Mouse (Mus musculus): ENCODE measurements around the gene Col25a1.

Gene Col25a1

GRCm38 (mm10) chr3:130443842-130444627, 312.7 kb downstream of the Col25a1 start:
- no peak for DNase-seq (ENCODE audit: low read depth, low spot score)

DNA sequence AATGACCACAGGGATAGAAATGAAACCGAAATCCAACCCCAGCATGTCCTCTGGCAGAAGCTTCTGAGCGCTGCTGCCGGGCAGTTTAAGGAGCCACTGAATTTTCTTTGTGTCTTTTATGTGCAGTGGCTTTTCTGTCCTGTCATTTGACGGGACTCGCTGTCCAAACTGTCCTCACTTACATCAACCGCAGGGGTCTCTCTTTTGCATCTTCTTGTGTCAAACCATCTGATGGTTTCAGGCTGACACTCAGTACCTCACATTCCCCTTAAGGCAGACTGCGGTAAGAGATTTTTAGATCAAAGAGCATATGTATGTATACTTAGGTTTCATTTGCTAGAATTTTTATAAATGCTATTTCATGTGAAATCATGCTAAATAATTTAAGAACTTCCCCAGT, 318.6 kb downstream of the Col25a1 start:
- no peak for DNase-seq (ENCODE audit: low read depth, low spot score)

DNA sequence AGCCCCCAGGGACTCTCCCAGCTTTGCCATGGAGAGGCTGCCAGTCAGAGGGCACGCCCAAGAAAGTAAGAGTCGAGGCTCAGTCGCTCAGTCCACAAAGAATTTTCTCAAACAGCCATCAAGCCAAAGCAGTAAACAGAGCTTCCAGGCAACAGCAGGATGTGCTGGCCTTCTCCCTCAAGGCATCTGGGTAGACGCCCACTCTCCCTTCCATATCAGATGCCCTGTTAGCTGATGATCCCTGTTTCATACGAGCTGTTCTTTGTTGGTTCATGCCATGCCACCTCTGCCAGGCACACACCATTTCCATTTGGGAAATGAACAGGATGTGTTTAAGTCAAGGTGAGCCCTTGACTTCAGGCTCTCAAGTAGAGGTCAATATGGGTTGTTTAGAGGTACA, 334.1 kb downstream of the Col25a1 start:
- no peak for DNase-seq (ENCODE audit: low read depth, low spot score)

DNA sequence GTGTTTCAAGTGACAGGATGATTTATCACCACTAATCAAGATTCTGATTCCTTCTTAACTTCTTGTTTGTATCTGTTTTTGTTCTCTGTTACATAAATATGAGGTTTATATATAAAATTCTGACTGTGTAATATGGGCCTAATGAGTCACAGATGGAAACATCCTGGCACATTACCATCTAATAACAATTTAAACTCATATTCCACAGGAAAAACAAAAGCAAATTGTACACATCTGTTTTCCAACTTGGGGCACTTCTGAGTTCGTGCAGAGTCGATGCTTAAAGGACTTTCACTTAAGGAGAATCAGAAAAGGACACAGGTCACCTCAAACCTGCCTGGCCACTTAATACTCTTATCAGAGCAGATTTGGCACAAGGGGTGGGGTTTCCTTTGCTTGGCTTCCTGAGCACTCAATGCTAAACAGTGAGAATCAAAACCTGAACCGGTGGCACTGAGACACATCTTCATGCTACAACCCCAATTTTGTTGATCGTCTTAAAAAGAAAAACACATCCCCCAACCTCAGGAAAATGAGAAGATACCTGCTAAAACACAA, 342.0 kb downstream of the Col25a1 start:
- DNase-seq (ENCODE audit: low read depth, low spot score): no peak

- DNase-seq (ENCODE audit: low read depth, low spot score): no peak
Measured at GRCm38 (mm10) chr3:130473970-130474369, 342.7 kb downstream of the Col25a1 start.

DNA sequence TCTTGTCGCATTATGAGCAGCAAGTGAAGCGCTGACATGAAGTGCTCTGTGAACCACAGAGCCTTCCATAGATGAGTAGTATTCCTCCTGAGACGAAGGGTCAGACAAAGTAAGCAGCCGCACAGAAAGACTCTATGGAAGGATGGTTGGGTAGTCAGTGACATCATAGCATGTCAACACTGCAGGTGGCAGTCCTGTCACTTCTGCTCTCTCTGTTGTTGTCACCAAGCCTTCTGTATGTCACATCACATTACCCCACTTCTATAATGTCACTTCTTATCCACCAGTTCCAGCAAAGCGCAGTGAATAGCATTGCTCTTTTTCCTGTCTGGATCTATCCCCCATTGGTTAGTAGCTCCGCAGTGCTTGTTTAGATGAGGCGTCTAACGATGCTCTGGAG, 351.2 kb downstream of the Col25a1 start:
- no peak for DNase-seq (ENCODE audit: low read depth, low spot score)

- DNase-seq (ENCODE audit: low read depth, low spot score): no peak
Measured at GRCm38 (mm10) chr3:130488839-130489238, 357.5 kb downstream of the Col25a1 start.

DNA sequence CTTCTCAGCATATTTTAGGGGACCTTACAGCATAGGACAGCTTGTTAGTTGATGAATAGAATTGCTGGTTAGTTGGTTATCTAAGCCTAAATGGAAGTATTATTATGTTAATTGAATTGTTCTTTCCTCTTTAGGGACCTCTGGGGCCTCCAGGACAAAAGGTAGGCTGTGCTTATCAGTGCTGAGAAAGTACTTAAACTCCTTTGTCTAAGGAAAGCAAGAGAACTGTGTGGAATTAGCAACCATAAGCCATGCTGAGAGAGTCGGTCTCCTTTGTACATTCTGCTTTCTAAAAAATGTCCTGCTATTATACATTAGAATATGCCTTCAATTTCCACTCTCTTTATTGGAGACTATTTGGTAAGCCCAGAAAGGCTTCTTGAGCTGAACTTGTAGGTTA, 362.9 kb downstream of the Col25a1 start:
- peak; percentile 6 for DNase-seq (ENCODE audit: low read depth, low spot score)

DNA sequence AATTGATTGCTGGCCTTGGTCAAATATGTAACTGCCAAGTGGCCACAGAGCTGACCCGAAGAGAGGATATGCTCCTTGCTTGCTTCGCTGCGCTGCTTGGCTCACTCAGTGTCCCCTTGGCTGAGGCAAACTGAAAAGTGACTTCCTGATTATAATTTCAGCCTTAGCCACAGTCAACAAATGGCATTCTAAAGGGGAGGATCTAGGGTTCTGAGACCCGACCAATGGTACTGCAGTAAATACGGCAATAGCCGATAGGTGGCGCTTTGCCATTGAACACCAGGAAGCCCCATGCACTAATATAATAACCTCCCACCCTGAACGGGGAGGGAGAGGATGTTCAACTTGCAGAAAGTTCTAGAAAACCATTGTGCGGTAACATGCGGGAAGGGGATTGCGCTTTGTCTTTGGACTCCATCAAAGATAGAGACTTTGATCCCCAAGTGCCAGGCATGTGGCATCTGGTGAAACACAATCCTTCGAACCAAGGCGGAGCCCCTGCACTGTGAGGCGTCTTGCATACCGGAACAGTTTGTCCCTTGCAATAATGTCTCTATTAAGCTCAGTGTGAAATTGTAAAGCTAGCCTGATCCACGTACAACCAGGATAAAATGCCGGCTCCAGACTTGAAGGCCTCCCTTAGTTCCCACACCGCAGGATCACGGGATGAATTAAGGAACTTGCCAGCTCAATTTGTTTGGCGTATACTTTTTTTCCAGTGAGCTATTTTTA, 363.5 kb downstream of the Col25a1 start:
- DNase-seq (ENCODE audit: low read depth, low spot score): peak; percentile 39

- no peak for DNase-seq (ENCODE audit: low read depth, low spot score)
Measured at GRCm38 (mm10) chr3:130497036-130497435, 365.7 kb downstream of the Col25a1 start.

- DNase-seq (ENCODE audit: low read depth, low spot score): no peak
Measured at GRCm38 (mm10) chr3:130501713-130502112, 370.4 kb downstream of the Col25a1 start.

- DNase-seq (ENCODE audit: low read depth, low spot score): no peak
Measured at GRCm38 (mm10) chr3:130508330-130508729, 377.0 kb downstream of the Col25a1 start.

DNA sequence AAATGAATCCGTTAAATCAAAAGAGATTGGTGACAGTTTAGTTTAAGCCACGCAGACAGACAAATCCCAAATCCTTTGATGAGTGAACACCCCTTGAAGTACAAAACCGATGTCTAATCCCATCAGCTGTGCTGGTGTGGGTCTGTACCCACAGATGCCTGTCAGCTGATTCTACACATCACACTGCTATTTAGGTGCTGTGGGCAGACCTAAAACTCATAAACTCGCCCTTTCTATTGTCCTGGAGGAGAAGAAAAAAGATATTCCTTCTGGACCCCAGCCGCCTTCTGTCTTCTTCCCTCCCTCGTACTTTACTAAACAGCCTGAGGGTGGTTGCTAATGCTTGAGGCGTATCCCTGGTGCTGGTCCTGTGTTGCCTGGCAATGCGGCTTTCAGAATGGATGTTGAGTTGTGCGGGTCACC, 387.2 kb downstream of the Col25a1 start:
- DNase-seq (ENCODE audit: low read depth, low spot score): no peak

GRCm38 (mm10) chr3:130521834-130522476, 390.7 kb downstream of the Col25a1 start:
- DNase-seq (ENCODE audit: low read depth, low spot score): no peak

GRCm38 (mm10) chr3:130523019-130523418, 391.7 kb downstream of the Col25a1 start:
- DNase-seq (ENCODE audit: low read depth, low spot score): no peak

GRCm38 (mm10) chr3:130524367-130525137, 393.3 kb downstream of the Col25a1 start:
- no peak for DNase-seq (ENCODE audit: low read depth, low spot score)

- no peak for DNase-seq (ENCODE audit: low read depth, low spot score)
Measured at GRCm38 (mm10) chr3:130535021-130535420, 403.7 kb downstream of the Col25a1 start.

DNA sequence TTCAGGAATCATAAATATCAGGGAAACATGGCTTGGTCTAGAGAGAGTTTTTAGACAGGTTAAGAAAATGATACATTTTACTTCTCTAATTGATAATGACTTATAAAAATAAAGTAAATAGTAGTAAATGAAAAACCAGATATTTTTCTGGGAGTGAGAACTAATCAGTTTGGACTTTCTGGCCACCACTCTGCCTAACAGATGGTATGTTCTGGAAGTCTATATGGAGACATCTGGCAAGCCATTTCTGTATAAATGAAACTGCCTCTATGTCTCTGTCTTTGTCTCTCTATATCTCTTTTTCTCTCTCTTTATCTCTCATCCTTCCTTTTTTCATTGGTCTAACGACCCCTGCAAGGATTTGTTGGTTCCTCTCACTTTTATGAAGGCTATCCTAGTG, 410.2 kb downstream of the Col25a1 start:
- no peak for DNase-seq (ENCODE audit: low read depth, low spot score)

GRCm38 (mm10) chr3:130545995-130546394, 414.7 kb downstream of the Col25a1 start:
- DNase-seq (ENCODE audit: low read depth, low spot score): no peak

- DNase-seq (ENCODE audit: low read depth, low spot score): no peak
Measured at GRCm38 (mm10) chr3:130549066-130549465, 417.8 kb downstream of the Col25a1 start.

GRCm38 (mm10) chr3:130556263-130556662, 425.0 kb downstream of the Col25a1 start:
- DNase-seq (ENCODE audit: low read depth, low spot score): no peak
